27 mouse cellular contexts compared by ENCODE assay signal in genomic region chr2:163893446-163894370, GRCm38 (mm10). TPM values are rescaled to one million over a fixed set of nuclear protein-coding genes. Genes with fewer than 3 reads are reported as not detected.
"Had no signal": no experiment of that assay in that cellular context is flagged by ENCODE, and none has a peak within 500 bp of the region (broad histone marks: within the 10 kb centered on the region; RNA-seq: fewer than 3 reads in every experiment).

No protein-coding gene starts in this region.

- H3K4me3 ChIP-seq: layer of hippocampus, adult 2 months; limb, embryonic 10.5 days; limb, embryonic 13.5 days; liver, embryonic 12.5 days; liver, embryonic 15.5 days; lung, embryonic 15.5 days; neural tube, embryonic 12.5 days; neural tube, embryonic 15.5 days; stomach, embryonic 15.5 days had no signal

- H3K36me3 ChIP-seq: limb, embryonic 10.5 days; limb, embryonic 13.5 days; liver, embryonic 12.5 days; liver, embryonic 15.5 days; lung, embryonic 15.5 days; neural tube, embryonic 12.5 days; neural tube, embryonic 15.5 days; stomach, embryonic 15.5 days had no signal

- H3K27ac ChIP-seq: kidney, postnatal 0 days; layer of hippocampus, adult 2 months; limb, embryonic 10.5 days; limb, embryonic 13.5 days; liver, embryonic 12.5 days; liver, embryonic 15.5 days; lung, embryonic 15.5 days; neural tube, embryonic 12.5 days; neural tube, embryonic 15.5 days; stomach, embryonic 15.5 days had no signal

- H3K9me3 ChIP-seq: limb, embryonic 10.5 days; limb, embryonic 13.5 days; liver, embryonic 12.5 days; liver, embryonic 15.5 days; lung, embryonic 15.5 days; neural tube, embryonic 12.5 days; neural tube, embryonic 15.5 days; stomach, embryonic 15.5 days had no signal

- DNase-seq: kidney, postnatal 25 days; layer of hippocampus, adult 9-11 months; liver; lung, adult 18-20 months; lung, postnatal 10 days; lung, postnatal 36 days; midbrain, embryonic 14.5 days; right cerebral cortex, adult 18-20 months; right cerebral cortex, postnatal 14 days; spleen, adult 18-20 months; thymus, postnatal 36 days had no signal

- H3K27me3 ChIP-seq: liver, embryonic 12.5 days; liver, embryonic 15.5 days; lung, embryonic 15.5 days; neural tube, embryonic 12.5 days; neural tube, embryonic 15.5 days; stomach, embryonic 15.5 days had no signal

- H3K4me2 ChIP-seq: limb, embryonic 13.5 days; liver, embryonic 12.5 days; liver, embryonic 15.5 days; lung, embryonic 15.5 days; midbrain, embryonic 11.5 days; neural tube, embryonic 12.5 days; neural tube, embryonic 15.5 days; stomach, embryonic 15.5 days had no signal

- H3K9ac ChIP-seq: limb, embryonic 13.5 days; liver, embryonic 12.5 days; liver, embryonic 15.5 days; lung, embryonic 15.5 days; neural tube, embryonic 12.5 days; neural tube, embryonic 15.5 days; stomach, embryonic 15.5 days had no signal

- H3K4me1 ChIP-seq: limb, embryonic 13.5 days; liver, embryonic 12.5 days; liver, embryonic 15.5 days; lung, embryonic 15.5 days; neural tube, embryonic 12.5 days; stomach, embryonic 15.5 days had no signal

RNA-seq across cellular contexts. Expression of gene Rims4, which starts 24.8 kb away (rescaled TPM):
- total RNA-seq: megakaryocyte-erythroid progenitor cell, adult 5-6 weeks had no signal

RNA-seq across cellular contexts. Expression of gene Kcnk15, which starts 40.3 kb away (rescaled TPM):
- total RNA-seq: layer of hippocampus, adult 2 months; layer of hippocampus, postnatal 25 days; megakaryocyte progenitor cell, adult 5-6 weeks; megakaryocyte-erythroid progenitor cell, adult 5-6 weeks had no signal
- polyA plus RNA-seq: kidney, postnatal 0 days; large intestine, adult 2 months; limb, embryonic 10.5 days; limb, embryonic 13.5 days; liver, embryonic 12.5 days; liver, embryonic 15.5 days; lung, embryonic 15.5 days; midbrain, embryonic 11.5 days; midbrain, embryonic 14.5 days; neural tube, embryonic 15.5 days; stomach, embryonic 15.5 days; urinary bladder, adult 2 months had no signal
